Mouse (Mus musculus) stomach, postnatal 0 days (tissue): ENCODE results near the gene Mettl15. TPM values are rescaled to one million over a fixed set of nuclear protein-coding genes. Genes with fewer than 3 reads are reported as not detected.

ENCODE experiments used
- ATAC-seq: fragments of 200-750 bp; cut with Nextera tagmentation; 2 replicates; pipeline ENCODE4 v1.8.0; 2017; ENCODE audit not compliant: low FRiP score, low TSS enrichment
- DNase-seq: peaks from one replicate; pipeline ENCODE4 v3.0.0-alpha.2; 2016; ENCODE audit warnings: low spot score
- H3K27ac ChIP-seq: fragments of 300-500 bp; sonication (generic); replicated peaks from 2 replicates; pipeline ENCODE4 v1.5.1; 2014; ENCODE audit warnings: mild to moderate bottlenecking, control low read depth
- H3K27me3 ChIP-seq: fragments of 300-500 bp; sonication (generic); 2 replicates; pipeline ENCODE4 v1.6.1; 2014; ENCODE audit warnings: low read length; ENCODE audit not compliant: control insufficient read depth, insufficient read depth
- H3K36me3 ChIP-seq: fragments of 300-500 bp; sonication (generic); 2 replicates; pipeline ENCODE4 v1.6.1; 2014; ENCODE audit warnings: low read length, mixed read lengths; ENCODE audit not compliant: control insufficient read depth, insufficient read depth
- H3K4me1 ChIP-seq: fragments of 300-500 bp; sonication (generic); replicated peaks from 2 replicates; pipeline ENCODE4 v1.6.1; 2014; ENCODE audit warnings: antibody characterized with exemption; ENCODE audit not compliant: control insufficient read depth, insufficient read depth
- H3K4me2 ChIP-seq: fragments of 300-500 bp; sonication (generic); replicated peaks from 2 replicates; pipeline ENCODE4 v1.6.1; 2014; ENCODE audit warnings: low read depth, mild to moderate bottlenecking, control low read depth, moderate library complexity
- H3K4me3 ChIP-seq: fragments of 300-500 bp; sonication (generic); 2 replicates; pipeline ENCODE4 v1.5.1; 2014; ENCODE audit warnings: low read depth, low read length, control low read depth
- H3K9ac ChIP-seq: fragments of 300-500 bp; sonication (generic); 2 replicates; pipeline ENCODE4 v1.6.1; 2014; ENCODE audit warnings: mild to moderate bottlenecking, low read length, control low read depth, mixed read lengths
- H3K9me3 ChIP-seq: fragments of 300-500 bp; sonication (generic); 2 replicates; pipeline ENCODE4 v1.6.1; 2016; ENCODE audit warnings: low read length; ENCODE audit not compliant: control insufficient read depth
- CTCF ChIP-seq: IDR thresholded peaks from 2 replicates; pipeline ENCODE4 v1.5.1; 2016; ENCODE audit warnings: antibody characterized with exemption, low read depth, mild to moderate bottlenecking, moderate library complexity
- EP300 ChIP-seq: optimal IDR thresholded peaks from 2 replicates; pipeline ENCODE3; 2016; ENCODE audit warnings: antibody characterized with exemption
- WGBS: fragments of 180-500 bp; shearing (Covaris S2); extraction: QIAGEN DNeasy Blood & Tissue Kit; methylation state at CpG from one replicate; pipeline ENCODE4 v1.1.7; 2014; 5-methylcytosine and 5-hydroxymethylcytosine counted together
- microRNA-seq: library from miRNA; unstranded; fragments of <30 nt; microRNA quantifications from one replicate; pipeline ENCODE4, GENCODE M21; 2016
- polyA plus RNA-seq: library from polyadenylated mRNA; unstranded; fragments of >200 nt; fragmentation: Nextera tagmentation; extraction: Ambion mirVana; gene quantifications from 2 replicates; pipeline ENCODE4 v1.2.1, GENCODE M21; 2015

Mettl15 gene
- polyA plus RNA-seq, 1 experiment from 2014 or later, result 6.4 TPM

DNA sequence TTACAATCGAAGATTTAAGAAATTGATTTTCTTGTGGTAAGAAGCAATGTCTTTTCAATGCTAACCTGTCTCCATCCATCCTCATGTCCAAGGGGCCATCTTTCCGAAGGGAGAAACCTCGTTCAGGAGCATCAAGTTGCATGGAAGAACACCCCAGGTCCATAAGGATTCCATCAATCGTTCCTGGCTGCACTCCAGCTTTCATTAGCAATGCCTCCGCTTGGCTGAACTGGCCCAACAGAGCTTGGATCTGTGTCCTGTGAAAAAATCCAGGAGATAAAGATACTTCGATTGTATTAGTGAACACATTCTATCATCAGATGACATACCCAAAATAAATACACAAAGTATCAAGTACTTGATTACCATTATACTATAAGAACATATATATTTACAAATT is 143.3 kb downstream of the Mettl15 start:
- no peak for DNase-seq
- 66% methylated on average over 6 of the region's 6 CpGs for WGBS
- Histone ChIP-seq H3K4me2 (no peak overlapping the region), H3K27ac (no peak overlapping the region), H3K9me3 (no peaks in the 10 kb centered on the region), H3K27me3 (no peaks in the 10 kb centered on the region), H3K4me3 (no peak overlapping the region), H3K9ac (no peak overlapping the region), H3K36me3 (no peaks in the 10 kb centered on the region), H3K4me1 (no peaks in the 10 kb centered on the region)
- no peak for ATAC-seq
- TF ChIP-seq EP300, result no peak
- TF ChIP-seq CTCF, result no peak

DNA sequence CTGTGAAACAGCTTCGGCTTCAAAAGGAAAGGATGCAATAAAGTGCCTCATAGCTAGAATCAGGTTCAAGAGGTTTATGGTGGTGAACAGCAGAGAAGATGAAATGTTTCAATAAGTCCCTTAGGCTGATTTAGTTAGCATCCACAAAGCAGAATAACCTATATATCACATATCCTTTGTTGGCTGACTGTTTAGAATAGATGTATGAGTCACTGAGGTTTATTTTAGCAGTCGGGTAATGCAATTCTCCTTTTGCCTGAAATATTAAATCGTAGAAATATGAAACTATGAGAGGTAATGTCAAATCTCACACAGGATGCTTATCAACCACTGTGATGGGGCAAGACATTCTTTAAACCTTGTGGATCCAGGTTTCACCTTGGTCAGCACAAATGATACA is 149.8 kb downstream of the Mettl15 start:
- H3K4me2 ChIP-seq, result no peak overlapping the region
- no peak overlapping the region for H3K27ac ChIP-seq
- ATAC-seq (no peak), DNase-seq (no peak)
- no peaks in the 10 kb centered on the region for H3K27me3 ChIP-seq
- TF ChIP-seq EP300 (no peak), CTCF (no peak)
- no peak overlapping the region for H3K9ac ChIP-seq
- no peaks in the 10 kb centered on the region for H3K9me3 ChIP-seq
- no peak overlapping the region for H3K4me3 ChIP-seq
- WGBS, result 57% methylated on average over 3 of the region's 3 CpGs
- no peaks in the 10 kb centered on the region for H3K36me3 ChIP-seq
- H3K4me1 ChIP-seq, result no peaks in the 10 kb centered on the region

DNA sequence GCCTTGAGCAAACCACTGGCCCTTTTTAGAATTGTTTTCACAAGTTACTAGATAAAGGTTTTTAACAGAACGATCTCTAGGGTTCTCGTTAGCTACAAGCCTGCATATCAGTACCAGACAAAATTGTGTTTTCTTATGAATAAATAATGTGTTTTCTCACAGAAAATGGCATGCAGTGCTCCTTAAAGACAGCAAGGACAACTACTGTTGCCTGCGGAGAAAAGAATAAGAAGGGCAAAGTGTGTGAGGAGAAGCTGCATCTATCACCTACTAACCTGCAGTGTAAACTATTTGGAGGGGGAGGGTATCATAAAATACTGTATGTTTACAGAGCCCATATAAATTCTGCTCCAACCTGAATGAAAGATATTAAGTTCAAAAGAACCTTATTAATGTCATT is 150.6 kb downstream of the Mettl15 start:
- Histone ChIP-seq H3K9ac (no peak overlapping the region), H3K4me3 (no peak overlapping the region), H3K27ac (no peak overlapping the region), H3K36me3 (no peaks in the 10 kb centered on the region), H3K4me2 (no peak overlapping the region), H3K4me1 (no peaks in the 10 kb centered on the region), H3K27me3 (no peaks in the 10 kb centered on the region), H3K9me3 (no peaks in the 10 kb centered on the region)
- no peak for TF ChIP-seq CTCF
- no peak for TF ChIP-seq EP300
- WGBS, result 89% methylated on average over 3 of the region's 3 CpGs
- no peak for DNase-seq
- ATAC-seq, result no peak

DNA sequence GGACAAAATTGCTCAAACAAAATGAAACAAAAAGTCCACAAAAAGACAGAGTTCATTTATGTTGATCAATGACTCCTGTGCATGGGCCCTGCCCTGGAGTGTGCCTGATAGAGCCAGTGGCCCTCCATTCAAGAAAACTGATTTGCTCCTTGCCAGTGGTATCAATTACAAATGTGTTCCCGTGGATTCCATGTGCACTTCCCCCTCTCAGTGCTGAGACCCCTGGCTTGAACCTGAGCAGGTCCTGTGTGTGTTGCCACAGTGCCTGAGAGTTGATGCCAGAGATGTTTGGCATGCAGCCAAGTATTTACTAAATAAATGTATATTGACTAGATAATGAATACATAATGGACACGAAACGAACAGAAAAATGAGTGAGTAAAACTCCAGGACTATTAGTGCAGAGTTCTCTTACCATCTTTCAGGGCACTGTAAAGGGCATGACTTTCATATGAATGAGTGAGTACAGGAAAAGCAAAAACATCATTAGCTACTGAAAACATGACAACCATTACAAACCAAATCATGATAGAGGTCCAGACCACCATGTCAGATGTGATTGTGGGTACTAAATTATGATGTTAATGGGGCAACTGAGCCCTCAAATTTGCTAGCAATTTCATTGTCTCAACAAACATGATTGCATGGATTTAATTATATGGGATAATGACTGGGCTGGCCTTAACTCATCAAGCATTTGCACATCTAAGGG is 174.6 kb downstream of the Mettl15 start:
- Histone ChIP-seq H3K27ac (no peak overlapping the region), H3K4me1 (no peaks in the 10 kb centered on the region), H3K9ac (no peak overlapping the region), H3K4me2 (no peak overlapping the region), H3K36me3 (no peaks in the 10 kb centered on the region), H3K27me3 (no peaks in the 10 kb centered on the region), H3K9me3 (no peaks in the 10 kb centered on the region), H3K4me3 (no peak overlapping the region)
- TF ChIP-seq EP300 (no peak), CTCF (no peak)
- no peak for ATAC-seq
- 71% methylated on average over 3 of the region's 3 CpGs for WGBS
- DNase-seq, result no peak

DNA sequence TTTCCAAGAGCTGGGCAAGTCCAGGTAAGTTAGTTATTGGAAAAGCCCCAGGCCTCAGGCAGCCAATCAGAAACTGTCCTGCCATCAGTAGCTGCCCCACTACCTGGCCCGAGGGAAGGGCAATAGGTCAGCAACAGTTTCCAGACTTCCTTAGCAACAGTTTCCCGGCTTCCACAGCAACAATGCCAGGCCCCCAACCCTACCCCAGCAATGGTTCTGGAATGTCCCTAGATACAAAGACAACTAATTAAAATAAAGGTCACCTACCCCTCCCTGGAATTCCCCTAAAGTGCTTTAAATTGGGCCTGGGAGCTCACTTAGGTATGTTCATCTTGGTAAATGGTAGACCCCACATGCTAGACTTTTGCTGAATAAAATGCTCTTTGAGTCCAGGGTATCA is 230.9 kb downstream of the Mettl15 start:
- no peak for DNase-seq
- Histone ChIP-seq H3K27me3 (no peaks in the 10 kb centered on the region), H3K9ac (no peak overlapping the region)

More for the DNA sequence above, 230.9 kb downstream of the Mettl15 start:
- Histone ChIP-seq H3K4me1 (no peaks in the 10 kb centered on the region), H3K4me2 (no peak overlapping the region), H3K4me3 (no peak overlapping the region), H3K27ac (no peak overlapping the region), H3K9me3 (no peaks in the 10 kb centered on the region), H3K36me3 (no peaks in the 10 kb centered on the region)
- ATAC-seq, result no peak
- TF ChIP-seq EP300 (no peak), CTCF (no peak)
- WGBS, result 80% methylated on average over 2 of the region's 2 CpGs

Small RNA genes within 50 kb of the gene (microRNA-seq; reads per million reads assigned to microRNA genes)
- not detected for gene Gm24115

Other genes starting within 250 kb of the Mettl15 start
- gene Kif18a, start within 50 bp of the Mettl15 start, polyA plus RNA-seq, result 3.7 and 4.3 TPM in 2 replicates